Mouse (Mus musculus) stomach, postnatal 0 days (tissue): ENCODE results near the gene Tnfsf11. TPM values are rescaled to one million over a fixed set of nuclear protein-coding genes. Genes with fewer than 3 reads are reported as not detected.

ENCODE experiments used
- ATAC-seq: fragments of 200-750 bp; cut with Nextera tagmentation; 2 replicates; pipeline ENCODE4 v1.8.0; 2017; ENCODE audit not compliant: low FRiP score, low TSS enrichment
- DNase-seq: peaks from one replicate; pipeline ENCODE4 v3.0.0-alpha.2; 2016; ENCODE audit warnings: low spot score
- H3K27ac ChIP-seq: fragments of 300-500 bp; sonication (generic); replicated peaks from 2 replicates; pipeline ENCODE4 v1.5.1; 2014; ENCODE audit warnings: mild to moderate bottlenecking, control low read depth
- H3K27me3 ChIP-seq: fragments of 300-500 bp; sonication (generic); 2 replicates; pipeline ENCODE4 v1.6.1; 2014; ENCODE audit warnings: low read length; ENCODE audit not compliant: control insufficient read depth, insufficient read depth
- H3K36me3 ChIP-seq: fragments of 300-500 bp; sonication (generic); 2 replicates; pipeline ENCODE4 v1.6.1; 2014; ENCODE audit warnings: low read length, mixed read lengths; ENCODE audit not compliant: control insufficient read depth, insufficient read depth
- H3K4me1 ChIP-seq: fragments of 300-500 bp; sonication (generic); replicated peaks from 2 replicates; pipeline ENCODE4 v1.6.1; 2014; ENCODE audit warnings: antibody characterized with exemption; ENCODE audit not compliant: control insufficient read depth, insufficient read depth
- H3K4me2 ChIP-seq: fragments of 300-500 bp; sonication (generic); replicated peaks from 2 replicates; pipeline ENCODE4 v1.6.1; 2014; ENCODE audit warnings: low read depth, mild to moderate bottlenecking, control low read depth, moderate library complexity
- H3K4me3 ChIP-seq: fragments of 300-500 bp; sonication (generic); 2 replicates; pipeline ENCODE4 v1.5.1; 2014; ENCODE audit warnings: low read depth, low read length, control low read depth
- H3K9ac ChIP-seq: fragments of 300-500 bp; sonication (generic); 2 replicates; pipeline ENCODE4 v1.6.1; 2014; ENCODE audit warnings: mild to moderate bottlenecking, low read length, control low read depth, mixed read lengths
- H3K9me3 ChIP-seq: fragments of 300-500 bp; sonication (generic); 2 replicates; pipeline ENCODE4 v1.6.1; 2016; ENCODE audit warnings: low read length; ENCODE audit not compliant: control insufficient read depth
- CTCF ChIP-seq: IDR thresholded peaks from 2 replicates; pipeline ENCODE4 v1.5.1; 2016; ENCODE audit warnings: antibody characterized with exemption, low read depth, mild to moderate bottlenecking, moderate library complexity
- EP300 ChIP-seq: optimal IDR thresholded peaks from 2 replicates; pipeline ENCODE3; 2016; ENCODE audit warnings: antibody characterized with exemption
- WGBS: fragments of 180-500 bp; shearing (Covaris S2); extraction: QIAGEN DNeasy Blood & Tissue Kit; methylation state at CpG from one replicate; pipeline ENCODE4 v1.1.7; 2014; 5-methylcytosine and 5-hydroxymethylcytosine counted together
- polyA plus RNA-seq: library from polyadenylated mRNA; unstranded; fragments of >200 nt; fragmentation: Nextera tagmentation; extraction: Ambion mirVana; gene quantifications from 2 replicates; pipeline ENCODE4 v1.2.1, GENCODE M21; 2015

The Tnfsf11 gene
- polyA plus RNA-seq, 1 experiment from 2014 or later, result not detected

GRCm38 (mm10) chr14:78262596-78262995, 45.2 kb downstream of the Tnfsf11 start:
- Histone ChIP-seq H3K36me3 (no peaks in the 10 kb centered on the region), H3K4me2 (no peak overlapping the region), H3K4me1 (no peaks in the 10 kb centered on the region), H3K27me3 (no peaks in the 10 kb centered on the region), H3K27ac (no peak overlapping the region), H3K9me3 (no peaks in the 10 kb centered on the region), H3K4me3 (no peak overlapping the region), H3K9ac (no peak overlapping the region)
- TF ChIP-seq EP300, result no peak
- TF ChIP-seq CTCF, result no peak
- DNase-seq, result no peak
- no peak for ATAC-seq
- 82% methylated on average over 7 of the region's 7 CpGs for WGBS

GRCm38 (mm10) chr14:78261246-78261645, 46.6 kb downstream of the Tnfsf11 start:
- TF ChIP-seq EP300 (no peak), CTCF (no peak)
- no peak overlapping the region for H3K4me2 ChIP-seq
- ATAC-seq (no peak), DNase-seq (no peak)
- 74% methylated on average over 7 of the region's 7 CpGs for WGBS
- no peak overlapping the region for H3K9ac ChIP-seq
- no peak overlapping the region for H3K4me3 ChIP-seq
- H3K36me3 ChIP-seq, result no peaks in the 10 kb centered on the region
- H3K9me3 ChIP-seq, result no peaks in the 10 kb centered on the region
- H3K4me1 ChIP-seq, result no peaks in the 10 kb centered on the region
- no peaks in the 10 kb centered on the region for H3K27me3 ChIP-seq
- H3K27ac ChIP-seq, result no peak overlapping the region

GRCm38 (mm10) chr14:78254017-78254416, 53.8 kb downstream of the Tnfsf11 start:
- no peak for DNase-seq
- Histone ChIP-seq H3K4me2 (no peak overlapping the region), H3K9me3 (no peaks in the 10 kb centered on the region), H3K9ac (no peak overlapping the region), H3K4me1 (no peaks in the 10 kb centered on the region), H3K27ac (no peak overlapping the region), H3K4me3 (no peak overlapping the region), H3K36me3 (no peaks in the 10 kb centered on the region), H3K27me3 (no peaks in the 10 kb centered on the region)
- no peak for TF ChIP-seq EP300
- no peak for TF ChIP-seq CTCF
- 79% methylated on average over 7 of the region's 7 CpGs for WGBS
- ATAC-seq, result no peak

- Histone ChIP-seq H3K27ac (no peak overlapping the region), H3K4me2 (no peak overlapping the region), H3K4me1 (no peaks in the 10 kb centered on the region), H3K9me3 (no peaks in the 10 kb centered on the region), H3K4me3 (no peak overlapping the region), H3K27me3 (no peaks in the 10 kb centered on the region), H3K9ac (no peak overlapping the region), H3K36me3 (no peaks in the 10 kb centered on the region)
- TF ChIP-seq EP300 (no peak), CTCF (no peak)
- 94% methylated on average over 5 of the region's 5 CpGs for WGBS
- no peak for ATAC-seq
- DNase-seq, result no peak
These were observed 61.2 kb downstream of the Tnfsf11 start for GRCm38 (mm10) chr14:78246601-78247000.

- ATAC-seq, result no peak
These were observed 63.0 kb downstream of the Tnfsf11 start for GRCm38 (mm10) chr14:78244811-78245210.

GRCm38 (mm10) chr14:78239346-78239745, 68.5 kb downstream of the Tnfsf11 start:
- no peaks in the 10 kb centered on the region for H3K9me3 ChIP-seq
- H3K4me3 ChIP-seq, result no peak overlapping the region
- TF ChIP-seq EP300, result no peak
- TF ChIP-seq CTCF, result no peak
- no peak overlapping the region for H3K4me2 ChIP-seq
- H3K36me3 ChIP-seq, result no peaks in the 10 kb centered on the region
- no peak overlapping the region for H3K9ac ChIP-seq
- DNase-seq, result no peak
- no peaks in the 10 kb centered on the region for H3K27me3 ChIP-seq
- WGBS, result 83% methylated on average over 6 of the region's 6 CpGs
- ATAC-seq, result no peak
- no peaks in the 10 kb centered on the region for H3K4me1 ChIP-seq
- no peak overlapping the region for H3K27ac ChIP-seq

More at GRCm38 (mm10) chr14:78244811-78245210, 63.0 kb downstream of the Tnfsf11 start:
- Histone ChIP-seq H3K36me3 (no peaks in the 10 kb centered on the region), H3K27me3 (no peaks in the 10 kb centered on the region), H3K4me3 (no peak overlapping the region), H3K4me2 (no peak overlapping the region), H3K9me3 (no peaks in the 10 kb centered on the region), H3K9ac (no peak overlapping the region), H3K4me1 (no peaks in the 10 kb centered on the region), H3K27ac (no peak overlapping the region)
- DNase-seq, result no peak
- 28% methylated on average over 4 of the region's 4 CpGs for WGBS
- no peak for TF ChIP-seq EP300
